Comparison of ENCODE assay signal across 8 mouse cellular contexts in the genomic region with DNA sequence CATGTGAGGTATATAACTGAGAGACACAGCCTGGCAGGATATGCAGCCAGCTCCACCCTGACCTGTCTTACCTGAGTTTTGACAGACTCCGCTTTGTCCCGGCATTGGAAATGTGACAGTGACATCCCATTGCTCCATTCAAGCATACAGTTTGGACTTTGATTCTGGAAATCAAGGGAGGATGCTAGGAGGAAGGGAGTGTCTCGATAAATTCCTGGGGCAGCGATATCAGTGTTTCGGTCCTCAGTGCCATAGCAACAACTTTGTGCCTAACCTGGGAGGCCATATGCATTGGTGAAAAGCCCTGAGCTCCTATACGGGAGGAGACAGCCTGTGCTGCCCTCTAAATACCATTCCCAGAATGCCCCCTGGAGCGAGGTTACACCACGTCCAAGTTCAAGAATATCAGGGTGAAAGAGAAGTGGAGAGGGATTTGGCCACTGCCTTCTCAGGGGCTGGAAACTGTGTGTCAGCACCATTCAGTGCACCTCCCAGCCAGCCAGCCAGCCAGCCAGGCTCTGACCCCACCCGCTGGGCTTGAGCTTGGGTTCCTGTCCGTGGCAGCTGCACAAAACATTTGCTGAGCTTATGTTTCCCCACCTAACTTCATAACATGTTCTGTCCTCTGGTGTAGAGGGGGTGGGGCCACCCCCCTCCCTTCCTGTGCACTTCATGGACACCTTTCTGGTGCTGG.
DNase-seq lines count a peak whose midpoint lies in the region; ATAC-seq and TF ChIP-seq lines count a peak whose summit lies in the region.

No protein-coding gene starts in this region.

- no peak for TF ChIP-seq CTCF in E14TG2a.4 (conservative IDR thresholded peaks at IDR 0.05; ENCODE audit: low read length)
- TF ChIP-seq CTCF in kidney, adult 2 months (conservative IDR thresholded peaks at IDR 0.05; ENCODE audit: insufficient read depth, insufficient read length, low read depth, low read length) = no peak
- TF ChIP-seq CTCF in lung, embryonic 14.5 days (IDR thresholded peaks at IDR 0.05; ENCODE audit: low read depth) = no peak

- no peak for TF ChIP-seq POLR2A in kidney, adult 2 months (IDR thresholded peaks at IDR 0.05; ENCODE audit: low read depth, low read length)

- 41% methylated on average over 10 of the region's 10 CpGs for WGBS in kidney, adult 2 months
- 66% methylated on average over 10 of the region's 10 CpGs for WGBS in lung, embryonic 14.5 days

- H3K9me3 ChIP-seq in E14TG2a.4 (ENCODE audit: low read length) = no peaks in the 10 kb centered on the region
- no peaks in the 10 kb centered on the region for H3K9me3 ChIP-seq in lung, embryonic 14.5 days (ENCODE audit: low read depth, low read length)

- H3K27ac ChIP-seq in kidney, adult 2 months (ENCODE audit: insufficient read depth, low read depth, low read length) = peak overlapping the region; percentile 36
- peak overlapping the region; percentile 30; the same call in 1 of the 2 replicates for H3K27ac ChIP-seq in lung, embryonic 14.5 days (ENCODE audit: low read depth)

- peaks cover 68% of the 10 kb centered on the region for H3K4me1 ChIP-seq in E14TG2a.4 (replicated peaks; ENCODE audit: low read depth, low read length)
- H3K4me1 ChIP-seq in kidney, adult 2 months (ENCODE audit: control insufficient read depth, insufficient read depth, low read length) = peaks cover 42% of the 10 kb centered on the region
- H3K4me1 ChIP-seq in lung, embryonic 14.5 days (ENCODE audit: insufficient read depth) = peaks cover 12% of the 10 kb centered on the region

- peak overlapping the region; percentile 51 for H3K4me3 ChIP-seq in E14TG2a.4 (replicated peaks; ENCODE audit: low read length)
- no peak overlapping the region for H3K4me3 ChIP-seq in kidney, adult 2 months (ENCODE audit: insufficient read depth, low read depth, low read length)
- no peak overlapping the region for H3K4me3 ChIP-seq in lung, embryonic 14.5 days (ENCODE audit: low read depth, low read length)

- no peak overlapping the region for H3K9ac ChIP-seq in lung, embryonic 14.5 days

- no peaks in the 10 kb centered on the region for H3K27me3 ChIP-seq in E14TG2a.4 (ENCODE audit: insufficient read depth, low read length)
- no peaks in the 10 kb centered on the region for H3K27me3 ChIP-seq in kidney, adult 2 months (replicated peaks; ENCODE audit: control insufficient read depth, insufficient read depth, low read length)
- no peaks in the 10 kb centered on the region for H3K27me3 ChIP-seq in lung, embryonic 14.5 days (ENCODE audit: insufficient read depth, low read length)

- no peak for ATAC-seq in lung, embryonic 14.5 days (ENCODE audit: insufficient read depth)
- no peak for ATAC-seq in frontal cortex, adult (ENCODE audit: low TSS enrichment)

- peak; percentile 79 to 88 for DNase-seq in gastrocnemius, adult 8-10 months (ENCODE audit: low spot score in 2 of 2)
- peak; percentile 75 for DNase-seq in kidney, adult 2 months
- no peak for DNase-seq in lung, embryonic 14.5 days
- DNase-seq in cerebellum, adult 8-10 months = no peak
- DNase-seq in layer of hippocampus, adult 9-11 months = no peak
- no peak for DNase-seq in right cerebral cortex, postnatal 14 days

- no peak overlapping the region for H3K4me2 ChIP-seq in lung, embryonic 14.5 days

- H3K36me3 ChIP-seq in E14TG2a.4 (ENCODE audit: insufficient read depth, low read length) = peaks cover 22% of the 10 kb centered on the region
- no peaks in the 10 kb centered on the region for H3K36me3 ChIP-seq in kidney, adult 2 months (ENCODE audit: control insufficient read depth, insufficient read depth, low read length)
- H3K36me3 ChIP-seq in lung, embryonic 14.5 days (ENCODE audit: insufficient read depth) = 0 out of 2 replicates have a peak, but pooled peaks cover 3% of the 10 kb centered on the region

Comparison
In these comparisons a context has a peak if more than half of its experiments do, and no peak if none do; other contexts are left out.
1. DNase-seq: peak in gastrocnemius, adult 8-10 months (2 of 2) and kidney, adult 2 months (single experiment); none in lung, embryonic 14.5 days (single experiment), cerebellum, adult 8-10 months (single experiment), layer of hippocampus, adult 9-11 months (single experiment) and right cerebral cortex, postnatal 14 days (single experiment).